Mouse (Mus musculus) embryonic facial prominence, embryonic 11.5 days (tissue): Measurements from ENCODE around the gene Sh3gl3. TPM values are rescaled to one million over a fixed set of nuclear protein-coding genes. Genes with fewer than 3 reads are reported as not detected.
"Not testable (repeated sequence)": the region's sequence is repeated elsewhere in the genome, so short reads cannot be mapped to it uniquely, and the experiment has no call there.

ENCODE experiments used
- ATAC-seq: fragments of 200-750 bp; cut with Nextera tagmentation; replicated peaks from 2 replicates; pipeline ENCODE4 v1.8.0; 2017; ENCODE audit warnings: low read depth; ENCODE audit not compliant: insufficient number of reproducible peaks, low FRiP score, low TSS enrichment
- DNase-seq: peaks from one replicate; pipeline ENCODE4 v3.0.0-alpha.2; 2015; ENCODE audit warnings: low spot score
- H3K27ac ChIP-seq: fragments of 300-500 bp; sonication (generic); replicated peaks from 2 replicates; pipeline ENCODE4 v1.5.1; 2014; ENCODE audit warnings: mild to moderate bottlenecking, low read depth, low read length, control low read depth
- H3K27me3 ChIP-seq: fragments of 300-500 bp; sonication (generic); 2 replicates; pipeline ENCODE4 v1.6.1; 2014; ENCODE audit warnings: mild to moderate bottlenecking, low read length, moderate library complexity, mixed read lengths; ENCODE audit not compliant: control insufficient read depth, insufficient read depth
- H3K36me3 ChIP-seq: fragments of 300-500 bp; sonication (generic); replicated peaks from 2 replicates; pipeline ENCODE4 v1.6.1; 2014; ENCODE audit warnings: low read depth, mild to moderate bottlenecking, low read length, moderate library complexity, mixed read lengths; ENCODE audit not compliant: control insufficient read depth, insufficient read depth
- H3K4me1 ChIP-seq: fragments of 300-500 bp; sonication (generic); 2 replicates; pipeline ENCODE4 v1.6.1; 2014; ENCODE audit warnings: low read length, mixed read lengths; ENCODE audit not compliant: control insufficient read depth, insufficient read depth
- H3K4me2 ChIP-seq: fragments of 300-500 bp; sonication (generic); 2 replicates; pipeline ENCODE4 v1.6.1; 2014; ENCODE audit warnings: low read depth, mild to moderate bottlenecking, control low read depth, low read length, moderate library complexity
- H3K4me3 ChIP-seq: fragments of 300-500 bp; sonication (generic); 2 replicates; pipeline ENCODE4 v1.5.1; 2014; ENCODE audit warnings: low read depth, low read length, control low read depth
- H3K9ac ChIP-seq: fragments of 300-500 bp; sonication (generic); replicated peaks from 2 replicates; pipeline ENCODE4 v1.6.1; 2014; ENCODE audit warnings: mild to moderate bottlenecking, control low read depth, low read length
- H3K9me3 ChIP-seq: fragments of 300-500 bp; sonication (generic); replicated peaks from 2 replicates; pipeline ENCODE4 v1.6.1; 2016; ENCODE audit warnings: mild to moderate bottlenecking, low read length, inconsistent platforms, mixed read lengths; ENCODE audit not compliant: control insufficient read depth
- WGBS: fragments of 180-500 bp; shearing (Covaris S2); extraction: QIAGEN DNeasy Blood & Tissue Kit; methylation state at CpG from one replicate; pipeline ENCODE4 v1.1.7; 2014; 5-methylcytosine and 5-hydroxymethylcytosine counted together
- polyA plus RNA-seq: library from polyadenylated mRNA; unstranded; fragments of >200 nt; fragmentation: Nextera tagmentation; extraction: Ambion mirVana; gene quantifications from 2 replicates; pipeline ENCODE4 v1.2.1, GENCODE M21; 2014

The Sh3gl3 gene
- polyA plus RNA-seq, 1 experiment from 2014 or later = 42.6 TPM

GRCm38 (mm10) chr7:82263141-82263540, 89.5 kb downstream of the Sh3gl3 start:
- 18% methylated on average over 8 of the region's 8 CpGs for WGBS
- H3K27me3 ChIP-seq = no peaks in the 10 kb centered on the region
- no peaks in the 10 kb centered on the region for H3K4me1 ChIP-seq
- no peaks in the 10 kb centered on the region for H3K36me3 ChIP-seq
- DNase-seq (peak; percentile 74), ATAC-seq (no peak)
- no peak overlapping the region for H3K27ac ChIP-seq
- H3K4me2 ChIP-seq = no peak overlapping the region
- no peaks in the 10 kb centered on the region for H3K9me3 ChIP-seq
- no peak overlapping the region for H3K4me3 ChIP-seq
- no peak overlapping the region for H3K9ac ChIP-seq

GRCm38 (mm10) chr7:82264119-82264518, 90.5 kb downstream of the Sh3gl3 start:
- Histone ChIP-seq H3K27me3 (no peaks in the 10 kb centered on the region), H3K36me3 (no peaks in the 10 kb centered on the region), H3K4me1 (no peaks in the 10 kb centered on the region), H3K27ac (no peak overlapping the region), H3K4me3 (no peak overlapping the region), H3K4me2 (no peak overlapping the region), H3K9ac (no peak overlapping the region), H3K9me3 (no peaks in the 10 kb centered on the region)
- ATAC-seq (no peak), DNase-seq (no peak)
- WGBS = 81% methylated on average over 2 of the region's 2 CpGs

- Histone ChIP-seq H3K9ac (no peak overlapping the region), H3K36me3 (no peaks in the 10 kb centered on the region), H3K4me1 (no peaks in the 10 kb centered on the region), H3K4me2 (no peak overlapping the region), H3K4me3 (no peak overlapping the region), H3K9me3 (no peaks in the 10 kb centered on the region), H3K27me3 (no peaks in the 10 kb centered on the region), H3K27ac (no peak overlapping the region)
- 79% methylated on average over 4 of the region's 4 CpGs for WGBS
- no peak for ATAC-seq
- no peak for DNase-seq
Observed at GRCm38 (mm10) chr7:82265365-82265764, 91.7 kb downstream of the Sh3gl3 start.

GRCm38 (mm10) chr7:82269948-82270347, 96.3 kb downstream of the Sh3gl3 start:
- no peak overlapping the region for H3K9ac ChIP-seq
- H3K27me3 ChIP-seq = no peaks in the 10 kb centered on the region
- H3K27ac ChIP-seq = no peak overlapping the region
- DNase-seq = no peak
- no peak overlapping the region for H3K4me2 ChIP-seq
- no peaks in the 10 kb centered on the region for H3K36me3 ChIP-seq
- no peaks in the 10 kb centered on the region for H3K4me1 ChIP-seq
- 0% methylated on average over 1 of the region's 1 CpGs for WGBS
- no peak for ATAC-seq
- H3K4me3 ChIP-seq = no peak overlapping the region
- H3K9me3 ChIP-seq = no peaks in the 10 kb centered on the region

- Histone ChIP-seq H3K4me1 (no peaks in the 10 kb centered on the region), H3K27me3 (no peaks in the 10 kb centered on the region), H3K36me3 (no peaks in the 10 kb centered on the region), H3K4me3 (no peak overlapping the region), H3K27ac (no peak overlapping the region), H3K4me2 (no peak overlapping the region), H3K9me3 (no peaks in the 10 kb centered on the region), H3K9ac (no peak overlapping the region)
- 75% methylated on average over 5 of the region's 5 CpGs for WGBS
- no peak for ATAC-seq
- no peak for DNase-seq
Observed at GRCm38 (mm10) chr7:82271742-82272141, 98.1 kb downstream of the Sh3gl3 start.

- DNase-seq = peak; percentile 71
- H3K27ac ChIP-seq, ATAC-seq, H3K4me3 ChIP-seq, H3K36me3 ChIP-seq, H3K4me1 ChIP-seq, H3K27me3 ChIP-seq, H3K9ac ChIP-seq, H3K4me2 ChIP-seq, H3K9me3 ChIP-seq: not testable (repeated sequence)
- WGBS = 33% methylated on average over 5 of the region's 5 CpGs
Observed at GRCm38 (mm10) chr7:82272875-82273274, 99.2 kb downstream of the Sh3gl3 start.

- Histone ChIP-seq H3K9me3 (no peaks in the 10 kb centered on the region), H3K27me3 (no peaks in the 10 kb centered on the region), H3K27ac (no peak overlapping the region), H3K4me3 (no peak overlapping the region), H3K9ac (no peak overlapping the region), H3K36me3 (no peaks in the 10 kb centered on the region), H3K4me2 (no peak overlapping the region), H3K4me1 (no peaks in the 10 kb centered on the region)
- peak; percentile 84 for DNase-seq
- 45% methylated on average over 19 of the region's 19 CpGs for WGBS
- no peak for ATAC-seq
Observed at GRCm38 (mm10) chr7:82274011-82274709, 100.5 kb downstream of the Sh3gl3 start.

- Histone ChIP-seq H3K4me2 (no peak overlapping the region), H3K9me3 (no peaks in the 10 kb centered on the region), H3K4me1 (no peaks in the 10 kb centered on the region), H3K27me3 (no peaks in the 10 kb centered on the region), H3K27ac (no peak overlapping the region), H3K36me3 (no peaks in the 10 kb centered on the region), H3K4me3 (no peak overlapping the region), H3K9ac (no peak overlapping the region)
- WGBS = 85% methylated on average over 5 of the region's 5 CpGs
- no peak for DNase-seq
- ATAC-seq = no peak
Observed at GRCm38 (mm10) chr7:82274975-82275374, 101.3 kb downstream of the Sh3gl3 start.
